Mouse (Mus musculus) cerebral cortex, adult 2 months (tissue): ENCODE data around the gene Nrros.

Experiments
- WGBS: fragments of 180-500 bp; shearing (Covaris S2); methylation state at CpG from one replicate; pipeline ENCODE4 v1.1.7; 2018; 5-methylcytosine and 5-hydroxymethylcytosine counted together

The Nrros gene

DNA sequence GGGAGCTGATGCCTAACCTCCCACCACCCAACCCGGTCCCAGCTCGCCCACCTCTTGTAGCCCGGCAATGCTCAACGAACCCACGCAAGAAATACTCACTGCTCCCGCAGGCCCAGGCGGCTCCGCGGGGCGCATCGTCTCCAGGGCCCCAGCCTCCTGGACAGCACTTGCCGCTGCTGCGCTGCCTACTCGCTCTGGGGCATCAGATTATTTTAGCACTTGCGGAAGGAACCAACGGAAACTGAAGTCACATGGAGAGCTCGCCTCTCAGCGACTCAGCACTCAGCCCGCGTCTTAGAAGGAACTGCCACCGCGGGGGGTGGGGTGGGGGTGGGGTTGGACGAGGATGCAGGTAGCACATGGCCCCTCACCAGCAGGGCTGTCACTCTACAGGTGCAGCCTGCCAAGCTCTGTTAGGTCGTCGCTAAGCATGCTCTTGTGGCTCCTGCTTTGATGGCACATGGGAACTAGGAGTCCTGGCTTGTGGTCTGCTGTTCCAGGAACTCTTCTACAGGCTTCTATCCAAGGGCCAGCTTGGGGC lies at the start of gene Nrros:
Nrros (minus strand) TSS at position 314 of the 541 bp plus-strand sequence.
- WGBS: 2% methylated on average over 25 of the region's 25 CpGs

DNA sequence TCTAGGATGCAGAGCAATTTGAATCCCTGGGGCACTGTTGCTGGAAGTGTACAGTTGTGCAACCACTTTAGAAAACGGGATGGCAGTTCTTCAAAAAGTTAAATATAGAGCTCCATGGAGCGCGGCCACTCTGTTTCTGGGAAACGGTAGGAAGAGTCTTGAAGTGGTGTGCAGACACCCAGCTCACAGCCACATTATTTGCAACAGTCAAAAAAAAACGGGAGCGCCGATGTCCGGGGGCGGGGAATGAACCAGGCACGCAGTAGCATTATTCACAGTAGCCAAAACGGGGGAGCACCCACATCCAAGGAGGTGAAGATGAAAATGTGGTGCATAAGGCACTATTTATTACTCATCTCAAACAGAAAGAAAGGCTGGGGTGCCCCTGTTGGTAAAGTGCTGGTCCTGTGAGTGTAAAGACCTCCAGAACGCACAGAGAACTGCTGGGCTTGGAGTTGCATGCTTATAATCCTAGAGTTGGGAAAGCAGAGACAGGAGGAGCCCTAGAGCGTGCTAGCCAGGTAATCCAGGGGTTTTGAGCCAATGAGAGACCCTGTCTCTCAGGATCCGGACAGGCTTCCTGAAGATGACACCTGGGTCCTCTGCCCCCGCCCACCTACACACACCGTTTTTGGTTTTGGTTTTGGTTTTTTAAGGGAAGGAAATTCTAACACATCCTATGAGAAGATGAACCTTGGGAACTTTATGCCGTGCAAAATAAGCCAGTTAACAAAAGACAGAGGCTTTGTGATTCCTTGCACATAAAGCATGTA lies 49.6 kb upstream of the Nrros start:
- 51% methylated on average over 17 of the region's 17 CpGs for WGBS

DNA sequence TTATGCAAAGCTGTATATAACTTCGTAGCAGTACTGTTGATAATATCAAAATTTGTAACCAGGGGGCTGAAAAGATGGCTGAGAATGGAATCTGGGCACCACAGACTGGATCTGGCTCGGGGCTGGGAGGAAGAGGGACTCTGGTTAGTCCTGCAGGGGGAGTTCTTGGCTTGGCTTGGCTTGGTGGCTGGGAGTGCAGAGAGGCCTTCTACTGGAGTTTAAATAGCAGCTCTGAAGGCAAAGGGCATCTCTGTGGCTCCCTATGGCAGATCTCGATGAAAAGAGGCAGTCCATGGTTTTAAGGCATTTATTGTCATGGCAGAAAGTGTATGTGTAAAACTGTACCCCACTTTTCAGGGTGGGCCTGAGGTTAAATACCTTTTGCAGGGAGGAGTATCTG lies 39.5 kb upstream of the Nrros start:
- 71% methylated on average over 3 of the region's 3 CpGs for WGBS

GRCm38 (mm10) chr16:32202681-32203080 lies 37.3 kb upstream of the Nrros start:
- 67% methylated on average over 6 of the region's 6 CpGs for WGBS

- 43% methylated on average over 9 of the region's 9 CpGs for WGBS
Measured at GRCm38 (mm10) chr16:32201004-32201325, 35.6 kb upstream of the Nrros start.

- WGBS: 57% methylated on average over 21 of the region's 21 CpGs
Measured at GRCm38 (mm10) chr16:32200256-32201003, 35.0 kb upstream of the Nrros start.

DNA sequence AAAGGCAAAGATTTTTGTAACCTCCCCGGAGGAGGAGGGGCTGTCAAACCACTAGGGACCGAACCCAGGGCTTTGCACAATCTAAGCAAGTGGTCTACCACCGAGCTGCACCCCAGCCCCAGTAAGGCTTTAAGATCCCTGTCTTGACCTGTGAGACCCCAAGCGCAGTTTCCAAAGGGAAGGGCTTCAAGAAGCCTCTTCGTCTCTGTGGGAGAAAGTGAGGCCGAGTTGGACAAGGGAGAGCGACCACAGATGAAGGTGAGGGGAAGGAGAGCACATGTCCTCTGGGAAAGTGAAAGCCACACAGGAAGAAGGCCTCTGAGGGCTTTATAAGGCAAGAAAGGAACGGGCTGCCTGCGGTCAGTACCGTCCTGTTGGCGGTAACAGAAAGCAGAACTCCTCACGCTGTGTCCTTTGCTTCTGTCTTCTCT lies 24.6 kb upstream of the Nrros start:
- 61% methylated on average over 12 of the region's 12 CpGs for WGBS

- 28% methylated on average over 6 of the region's 6 CpGs for WGBS
Measured at GRCm38 (mm10) chr16:32189109-32189508, 23.7 kb upstream of the Nrros start.

- 99% methylated on average over 5 of the region's 5 CpGs for WGBS
Measured at GRCm38 (mm10) chr16:32186056-32186455, 20.7 kb upstream of the Nrros start.

DNA sequence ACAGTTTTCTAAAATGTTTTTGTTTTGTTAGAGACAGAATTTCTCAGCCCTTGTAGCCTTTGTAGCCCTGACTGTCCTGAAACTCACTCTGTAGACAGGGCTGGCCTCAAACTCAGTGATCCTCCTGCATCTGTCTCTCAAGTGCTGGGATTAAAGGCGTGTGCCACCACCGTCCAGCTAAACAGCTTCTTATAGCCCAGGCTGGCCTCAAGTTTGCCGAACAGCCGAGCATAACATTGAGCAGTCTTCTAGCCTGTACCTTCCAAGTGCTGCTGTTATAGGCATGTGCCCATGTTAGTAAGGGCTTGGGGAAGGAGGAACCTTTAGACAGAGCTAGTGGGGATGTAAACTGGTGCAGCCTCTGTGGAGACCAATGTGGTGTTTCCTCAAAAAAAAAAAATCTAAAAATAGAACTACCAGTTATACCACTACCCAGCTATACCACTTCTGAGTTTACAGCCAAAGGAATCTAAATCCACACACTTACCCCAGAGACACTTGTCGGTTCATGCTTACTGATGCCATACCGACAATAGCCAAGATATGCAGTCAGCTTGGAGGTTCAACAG lies 14.0 kb upstream of the Nrros start, which contains the start of gene Bex6:
Bex6 (plus strand) TSS at position 491 of the 569 bp plus-strand sequence.
- WGBS: 88% methylated on average over 6 of the region's 6 CpGs

DNA sequence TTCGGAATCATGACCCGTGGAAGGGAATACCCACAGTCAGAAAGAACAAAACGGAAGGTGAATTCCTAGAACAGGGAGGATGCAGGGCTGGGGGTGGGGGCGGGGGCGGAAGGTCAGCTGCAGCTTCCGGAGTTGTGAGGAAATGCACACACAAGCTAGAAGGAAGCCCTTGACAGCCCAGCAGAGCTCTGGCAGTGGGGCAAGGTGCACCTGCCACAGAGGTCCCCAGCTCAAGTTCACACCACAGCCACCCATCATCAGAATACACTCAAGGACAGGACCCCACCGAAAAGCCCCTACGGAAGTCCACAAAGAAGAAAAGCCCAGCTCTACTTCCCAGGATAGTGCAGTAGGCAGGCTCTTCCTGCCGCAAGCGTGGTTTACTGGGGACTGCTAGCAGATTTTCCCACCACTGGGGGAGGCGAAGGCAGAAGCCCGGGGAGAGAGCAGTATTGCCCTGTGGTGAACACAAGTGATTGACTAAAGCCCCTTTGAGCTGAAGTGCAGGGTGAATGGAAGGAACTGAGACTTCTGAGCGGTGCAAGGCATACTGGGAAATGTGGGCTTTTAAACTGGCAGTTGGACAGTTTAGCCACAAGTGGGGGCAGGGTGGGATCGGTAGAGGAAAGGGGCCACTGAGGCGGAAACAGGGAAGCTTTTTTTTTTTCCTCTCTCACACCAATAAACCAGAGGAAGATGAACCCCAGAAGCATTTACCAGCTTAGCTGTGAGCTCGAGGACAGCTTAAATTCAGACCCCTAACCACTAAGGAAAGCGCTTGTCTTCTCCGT lies 11.7 kb upstream of the Nrros start:
- WGBS: 52% methylated on average over 18 of the region's 18 CpGs

- WGBS: 87% methylated on average over 4 of the region's 4 CpGs
Measured at GRCm38 (mm10) chr16:32175029-32175428, 9.6 kb upstream of the Nrros start.

GRCm38 (mm10) chr16:32174340-32175005 lies 9.1 kb upstream of the Nrros start:
- 91% methylated on average over 8 of the region's 8 CpGs for WGBS

GRCm38 (mm10) chr16:32173401-32173800 lies 8.0 kb upstream of the Nrros start:
- WGBS: 79% methylated on average over 11 of the region's 11 CpGs

DNA sequence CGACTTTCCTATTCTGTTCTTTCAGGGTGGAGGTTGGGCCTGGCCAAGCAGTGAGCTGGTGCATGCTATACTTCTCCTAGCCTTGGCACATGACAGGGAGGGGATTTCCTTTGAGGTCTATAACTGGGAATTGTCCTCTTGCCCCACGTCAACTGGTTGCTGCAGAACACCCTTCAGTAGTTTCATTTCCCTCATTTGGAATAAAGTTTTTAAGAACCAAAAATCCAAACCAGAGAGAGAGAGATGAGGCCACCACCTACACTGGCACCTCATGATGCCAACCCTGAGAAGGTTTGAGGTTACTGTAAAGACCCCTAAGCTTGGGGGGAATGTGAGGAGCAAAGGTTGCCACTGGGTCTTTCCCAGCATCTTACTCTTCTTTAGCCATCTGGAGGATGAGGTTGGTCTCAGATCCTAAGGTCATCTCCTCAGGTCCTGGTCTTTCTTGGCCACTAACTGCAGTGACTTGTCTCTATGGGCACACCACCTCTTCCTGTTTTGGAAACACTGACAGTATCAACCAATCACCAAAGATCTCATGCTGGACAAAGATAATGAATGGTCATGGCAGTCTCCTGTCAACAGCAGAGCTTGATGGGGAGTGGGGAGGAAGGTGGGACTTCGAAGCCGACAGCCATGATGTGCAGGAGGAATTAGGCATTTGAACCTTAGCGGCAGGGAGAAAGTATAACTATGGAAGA lies 5.8 kb upstream of the Nrros start:
- WGBS: 90% methylated on average over 5 of the region's 5 CpGs

GRCm38 (mm10) chr16:32167819-32168545 lies 2.6 kb upstream of the Nrros start:
- WGBS: 89% methylated on average over 4 of the region's 4 CpGs

GRCm38 (mm10) chr16:32164396-32165027 lies 882 bp downstream of the Nrros start:
- WGBS: 69% methylated on average over 19 of the region's 19 CpGs

DNA sequence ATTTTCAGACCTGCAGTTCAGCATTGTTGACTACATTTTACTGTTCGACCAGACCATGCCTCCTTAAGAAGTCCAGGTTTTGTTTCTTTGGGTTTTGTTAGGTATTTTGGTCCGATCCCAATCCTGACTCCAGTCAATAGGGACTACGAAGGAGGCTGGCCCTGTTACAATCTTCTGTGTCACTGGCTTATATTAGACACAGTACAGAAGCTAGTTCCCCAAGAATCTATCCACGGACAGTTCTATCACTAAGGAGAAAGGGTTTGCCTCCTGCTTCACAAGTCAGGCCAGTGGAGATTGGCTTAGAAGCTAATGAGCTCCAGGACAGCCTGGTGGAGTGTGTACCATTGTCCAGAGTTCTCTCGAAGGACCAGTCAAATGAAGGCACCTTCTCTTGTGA lies 1.5 kb downstream of the Nrros start:
- 66% methylated on average over 5 of the region's 5 CpGs for WGBS

GRCm38 (mm10) chr16:32163392-32163791 lies 2.0 kb downstream of the Nrros start:
- 81% methylated on average over 4 of the region's 4 CpGs for WGBS
